Mouse (Mus musculus) embryonic facial prominence, embryonic 11.5 days (tissue): ENCODE measurements at regions not wholly inside any gene's neighbourhood (a gene's known extent, or its start where the extent isn't known, plus 50 kb on each side); places are given as distances from the start of the nearest gene placed in this dataset.

Source experiments
- ATAC-seq: fragments of 200-750 bp; cut with Nextera tagmentation; replicated peaks from 2 replicates; pipeline ENCODE4 v1.8.0; 2017; ENCODE audit warnings: low read depth; ENCODE audit not compliant: insufficient number of reproducible peaks, low FRiP score, low TSS enrichment
- DNase-seq: peaks from one replicate; pipeline ENCODE4 v3.0.0-alpha.2; 2015; ENCODE audit warnings: low spot score
- H3K27ac ChIP-seq: fragments of 300-500 bp; sonication (generic); replicated peaks from 2 replicates; pipeline ENCODE4 v1.5.1; 2014; ENCODE audit warnings: mild to moderate bottlenecking, low read depth, low read length, control low read depth
- H3K27me3 ChIP-seq: fragments of 300-500 bp; sonication (generic); 2 replicates; pipeline ENCODE4 v1.6.1; 2014; ENCODE audit warnings: mild to moderate bottlenecking, low read length, moderate library complexity, mixed read lengths; ENCODE audit not compliant: control insufficient read depth, insufficient read depth
- H3K36me3 ChIP-seq: fragments of 300-500 bp; sonication (generic); replicated peaks from 2 replicates; pipeline ENCODE4 v1.6.1; 2014; ENCODE audit warnings: low read depth, mild to moderate bottlenecking, low read length, moderate library complexity, mixed read lengths; ENCODE audit not compliant: control insufficient read depth, insufficient read depth
- H3K4me1 ChIP-seq: fragments of 300-500 bp; sonication (generic); 2 replicates; pipeline ENCODE4 v1.6.1; 2014; ENCODE audit warnings: low read length, mixed read lengths; ENCODE audit not compliant: control insufficient read depth, insufficient read depth
- H3K4me2 ChIP-seq: fragments of 300-500 bp; sonication (generic); 2 replicates; pipeline ENCODE4 v1.6.1; 2014; ENCODE audit warnings: low read depth, mild to moderate bottlenecking, control low read depth, low read length, moderate library complexity
- H3K4me3 ChIP-seq: fragments of 300-500 bp; sonication (generic); 2 replicates; pipeline ENCODE4 v1.5.1; 2014; ENCODE audit warnings: low read depth, low read length, control low read depth
- H3K9ac ChIP-seq: fragments of 300-500 bp; sonication (generic); replicated peaks from 2 replicates; pipeline ENCODE4 v1.6.1; 2014; ENCODE audit warnings: mild to moderate bottlenecking, control low read depth, low read length
- H3K9me3 ChIP-seq: fragments of 300-500 bp; sonication (generic); replicated peaks from 2 replicates; pipeline ENCODE4 v1.6.1; 2016; ENCODE audit warnings: mild to moderate bottlenecking, low read length, inconsistent platforms, mixed read lengths; ENCODE audit not compliant: control insufficient read depth
- WGBS: fragments of 180-500 bp; shearing (Covaris S2); extraction: QIAGEN DNeasy Blood & Tissue Kit; methylation state at CpG from one replicate; pipeline ENCODE4 v1.1.7; 2014; 5-methylcytosine and 5-hydroxymethylcytosine counted together

DNA sequence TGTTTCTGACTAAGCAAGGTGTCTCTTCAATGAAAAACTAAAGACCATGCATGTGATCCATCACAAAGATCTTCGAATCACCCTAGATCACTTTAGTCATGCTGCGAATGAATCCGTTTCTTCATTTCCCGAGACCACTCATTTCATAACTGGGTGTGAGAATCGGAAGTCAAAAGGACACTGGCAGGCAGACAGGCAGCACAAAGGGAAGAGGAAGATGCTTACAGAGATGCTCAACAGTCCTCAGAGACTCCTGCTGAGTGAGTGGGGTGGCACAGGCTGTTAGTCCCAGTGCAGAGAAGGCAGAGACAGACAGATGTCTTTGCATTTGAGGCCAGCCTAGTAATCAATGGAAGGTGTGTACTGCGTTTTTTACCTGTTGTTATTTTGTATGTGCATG lies 155.6 kb upstream of the Jmjd1c start:
- DNase-seq = no peak
- Histone ChIP-seq H3K36me3 (no peaks in the 10 kb centered on the region), H3K27ac (no peak overlapping the region), H3K9ac (no peak overlapping the region), H3K4me3 (no peak overlapping the region), H3K4me1 (no peaks in the 10 kb centered on the region), H3K9me3 (no peaks in the 10 kb centered on the region), H3K27me3 (no peaks in the 10 kb centered on the region), H3K4me2 (no peak overlapping the region)
- ATAC-seq = no peak
- 82% methylated on average over 6 of the region's 6 CpGs for WGBS

DNA sequence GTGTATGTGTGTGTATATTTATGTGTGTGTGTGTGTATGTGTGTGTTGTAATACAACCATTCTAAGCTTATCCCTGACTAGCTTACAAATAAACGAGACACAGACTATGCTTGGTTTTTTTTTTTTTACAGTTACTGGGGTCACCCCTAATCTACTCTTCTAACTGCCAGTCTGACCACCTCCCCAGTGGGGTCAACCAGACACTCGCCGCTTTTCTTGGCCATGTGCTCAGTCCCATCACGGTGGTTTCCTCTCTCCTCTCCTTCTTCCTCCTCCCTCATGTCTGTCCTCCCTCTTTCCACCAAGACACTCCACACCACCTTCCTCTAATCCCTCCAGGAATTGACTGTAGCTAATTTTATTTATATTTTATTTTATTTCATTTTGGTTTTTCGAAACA lies 155.0 kb upstream of the Jmjd1c start:
- Histone ChIP-seq H3K4me2 (no peak overlapping the region), H3K27ac (no peak overlapping the region), H3K9me3 (no peaks in the 10 kb centered on the region), H3K36me3 (no peaks in the 10 kb centered on the region), H3K4me1 (no peaks in the 10 kb centered on the region), H3K27me3 (no peaks in the 10 kb centered on the region), H3K4me3 (no peak overlapping the region), H3K9ac (no peak overlapping the region)
- DNase-seq (no peak), ATAC-seq (no peak)
- 81% methylated on average over 5 of the region's 5 CpGs for WGBS

DNA sequence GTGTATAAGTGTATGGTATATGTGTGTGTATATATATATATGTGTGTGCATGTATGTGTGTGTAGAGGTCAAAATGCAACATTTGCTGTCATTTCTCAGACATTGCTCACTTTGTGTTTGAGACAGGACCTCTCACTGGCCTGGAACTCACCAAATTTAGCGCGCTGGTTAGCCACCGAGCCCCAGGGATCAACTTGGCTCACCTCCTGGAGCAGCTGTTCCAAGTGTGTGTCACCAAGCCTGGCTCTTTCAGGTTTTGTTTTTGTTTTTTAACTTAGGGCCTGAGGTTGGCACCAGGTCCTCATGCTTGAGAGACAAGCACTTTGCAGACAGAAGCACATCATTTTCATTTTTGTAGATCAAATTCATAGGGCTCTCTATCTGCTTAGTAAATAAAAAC lies 154.0 kb upstream of the Jmjd1c start:
- Histone ChIP-seq H3K4me1 (no peaks in the 10 kb centered on the region), H3K9me3 (no peaks in the 10 kb centered on the region), H3K9ac (no peak overlapping the region), H3K4me3 (no peak overlapping the region), H3K27ac (no peak overlapping the region), H3K27me3 (no peaks in the 10 kb centered on the region), H3K36me3 (no peaks in the 10 kb centered on the region), H3K4me2 (no peak overlapping the region)
- WGBS = 79% methylated on average over 3 of the region's 3 CpGs
- no peak for DNase-seq
- ATAC-seq = no peak

DNA sequence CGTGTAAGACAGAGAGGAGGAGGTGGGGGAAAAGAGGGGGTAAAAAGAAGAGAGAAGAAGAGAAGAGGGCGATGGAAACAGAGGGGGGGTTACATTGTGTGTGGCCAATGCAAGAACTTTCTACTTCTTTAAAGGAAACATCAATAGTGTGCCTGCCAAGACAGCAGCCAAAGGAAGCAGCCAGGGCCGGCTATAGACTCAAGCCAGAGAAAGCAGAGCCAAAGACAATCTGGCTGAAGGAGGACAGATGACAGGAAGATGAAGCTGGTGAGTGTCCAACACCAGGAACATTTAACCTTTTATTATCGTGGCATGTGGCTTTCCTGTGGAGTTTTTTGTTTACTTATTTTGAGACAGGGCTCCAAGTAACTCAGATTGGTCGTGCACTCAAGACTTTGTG lies 152.1 kb upstream of the Jmjd1c start:
- H3K36me3 ChIP-seq = no peaks in the 10 kb centered on the region
- ATAC-seq (no peak), DNase-seq (no peak)
- no peaks in the 10 kb centered on the region for H3K4me1 ChIP-seq
- no peaks in the 10 kb centered on the region for H3K27me3 ChIP-seq
- no peak overlapping the region for H3K27ac ChIP-seq
- no peak overlapping the region for H3K4me3 ChIP-seq
- no peak overlapping the region for H3K4me2 ChIP-seq
- H3K9me3 ChIP-seq = no peaks in the 10 kb centered on the region
- 65% methylated on average over 5 of the region's 5 CpGs for WGBS
- no peak overlapping the region for H3K9ac ChIP-seq

DNA sequence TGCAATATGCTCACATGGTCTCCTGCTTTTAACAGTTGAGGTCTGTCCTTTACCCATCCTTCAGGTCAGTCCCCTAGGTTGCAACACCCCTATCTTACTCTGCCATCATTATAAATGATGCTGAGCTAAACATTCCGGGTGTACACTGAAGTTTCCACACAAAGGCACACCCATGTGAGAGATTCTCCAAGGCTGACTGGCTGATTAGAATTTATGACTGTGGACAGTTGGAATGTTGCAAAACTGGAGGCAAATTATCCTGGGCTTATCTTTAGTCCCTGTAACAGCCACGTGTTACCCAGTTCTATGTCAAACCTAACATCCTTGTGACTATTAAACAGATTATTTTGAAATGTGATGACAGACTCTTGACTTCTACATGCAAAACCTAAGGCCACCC lies 149.8 kb upstream of the Jmjd1c start:
- no peak for ATAC-seq
- Histone ChIP-seq H3K27me3 (no peaks in the 10 kb centered on the region), H3K36me3 (no peaks in the 10 kb centered on the region), H3K4me2 (no peak overlapping the region), H3K4me3 (no peak overlapping the region), H3K9me3 (no peaks in the 10 kb centered on the region), H3K4me1 (no peaks in the 10 kb centered on the region), H3K27ac (no peak overlapping the region), H3K9ac (no peak overlapping the region)
- no peak for DNase-seq
- WGBS = 80% methylated on average over 2 of the region's 2 CpGs

DNA sequence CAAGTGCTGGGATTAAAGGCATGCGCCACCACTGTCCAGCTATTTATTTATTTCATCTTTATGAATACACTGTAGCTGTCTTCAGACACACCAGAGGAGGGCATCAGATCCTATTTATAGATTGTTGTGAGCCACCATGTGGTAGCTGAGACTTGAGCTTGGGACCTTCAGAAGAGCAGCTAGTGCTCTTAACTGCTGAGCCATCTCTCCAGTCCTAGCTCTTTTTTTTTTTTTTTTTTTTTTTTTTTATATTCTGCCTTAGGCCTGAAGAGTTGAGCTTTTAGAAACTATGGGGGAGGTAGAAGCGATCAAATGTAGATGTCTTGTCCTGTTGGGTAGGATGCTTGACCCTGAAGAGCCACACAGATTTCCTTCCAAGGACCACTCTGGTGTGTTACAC lies 147.6 kb upstream of the Jmjd1c start:
- Histone ChIP-seq H3K27ac (no peak overlapping the region), H3K4me1 (no peaks in the 10 kb centered on the region), H3K9me3 (no peaks in the 10 kb centered on the region), H3K27me3 (no peaks in the 10 kb centered on the region), H3K4me3 (no peak overlapping the region), H3K4me2 (no peak overlapping the region), H3K36me3 (no peaks in the 10 kb centered on the region), H3K9ac (no peak overlapping the region)
- DNase-seq (no peak), ATAC-seq (no peak)
- 91% methylated on average over 2 of the region's 2 CpGs for WGBS

DNA sequence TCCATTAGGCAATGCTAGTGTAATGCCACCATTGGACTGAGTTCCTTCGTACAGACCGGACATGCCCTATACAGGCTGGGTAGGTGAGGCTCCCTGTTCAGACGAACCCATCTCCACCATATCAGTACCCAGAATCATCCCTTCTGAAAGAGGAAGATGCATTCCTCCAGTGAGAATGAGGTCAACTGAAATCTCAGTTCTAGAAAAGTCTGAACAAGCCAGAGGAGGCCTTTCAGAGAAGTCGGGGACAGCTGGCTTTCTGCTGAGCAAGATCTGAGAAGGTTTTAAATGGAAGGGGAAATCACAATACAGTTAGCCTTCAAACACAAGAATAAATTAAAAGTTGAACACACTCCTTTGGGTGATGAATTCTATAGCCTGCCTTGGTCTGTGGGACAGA lies 145.5 kb upstream of the Jmjd1c start:
- DNase-seq (no peak), ATAC-seq (no peak)
- 89% methylated on average over 4 of the region's 4 CpGs for WGBS
- no peak overlapping the region for H3K9ac ChIP-seq
- no peaks in the 10 kb centered on the region for H3K9me3 ChIP-seq
- H3K36me3 ChIP-seq = no peaks in the 10 kb centered on the region
- no peaks in the 10 kb centered on the region for H3K4me1 ChIP-seq
- no peak overlapping the region for H3K4me3 ChIP-seq
- H3K27ac ChIP-seq = no peak overlapping the region
- H3K4me2 ChIP-seq = no peak overlapping the region
- H3K27me3 ChIP-seq = no peaks in the 10 kb centered on the region

DNA sequence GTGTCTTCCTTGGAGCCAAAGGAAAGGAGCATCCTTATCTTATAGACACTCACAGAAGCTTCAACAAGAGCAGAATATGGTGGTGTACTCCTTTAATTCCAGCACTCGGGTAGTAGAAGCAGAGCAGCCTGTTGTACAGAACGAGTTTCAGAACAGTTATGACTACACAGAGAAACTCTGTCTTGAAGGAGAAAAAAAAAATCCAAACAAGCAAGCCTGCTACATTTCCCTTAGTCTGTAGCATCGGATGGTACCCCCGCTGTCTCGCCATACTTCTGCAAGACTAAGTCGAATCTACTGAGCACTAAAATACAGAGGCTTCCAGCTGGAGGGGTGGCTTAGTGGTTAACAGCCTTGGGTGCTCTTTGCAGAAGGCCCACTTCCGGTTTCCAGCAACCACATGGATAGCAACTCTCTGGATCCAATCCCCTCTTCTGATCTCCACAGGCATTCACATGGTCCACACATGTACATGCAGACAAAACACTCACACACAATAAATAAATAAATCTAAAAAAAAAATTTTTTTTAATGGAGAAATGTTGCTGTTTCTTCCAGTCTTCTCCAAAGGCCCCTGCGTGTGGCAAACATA lies 144.6 kb upstream of the Jmjd1c start:
- Histone ChIP-seq H3K4me2 (no peak overlapping the region), H3K9me3 (no peaks in the 10 kb centered on the region), H3K27ac (no peak overlapping the region), H3K4me1 (no peaks in the 10 kb centered on the region), H3K4me3 (no peak overlapping the region), H3K9ac (no peak overlapping the region), H3K36me3 (no peaks in the 10 kb centered on the region), H3K27me3 (no peaks in the 10 kb centered on the region)
- DNase-seq (no peak), ATAC-seq (no peak)
- 83% methylated on average over 8 of the region's 8 CpGs for WGBS
